Mouse (Mus musculus): ENCODE results near the gene Dennd2c.

GRCm38 (mm10) chr3:103139047-103139446 lies 36.6 kb downstream of the Dennd2c start:
- no peak for TF ChIP-seq POLR2A (IDR thresholded peaks at IDR 0.05; ENCODE audit: borderline replicate concordance, insufficient read depth, low read length)
- no peak for TF ChIP-seq CTCF (IDR thresholded peaks at IDR 0.05; ENCODE audit: borderline replicate concordance, insufficient read depth, low read depth, low read length)

All from cerebellum, adult 2 months (tissue).